Mouse (Mus musculus) adrenal gland, postnatal 10 days (tissue): ENCODE results near the gene Pcdh18. TPM values are rescaled to one million over a fixed set of nuclear protein-coding genes. Genes with fewer than 3 reads are reported as not detected.

ENCODE experiments used
- DNase-seq: peaks from one replicate; pipeline ENCODE4 v3.0.0; 2021; ENCODE audit warnings: mixed read lengths
- long read RNA-seq, 2 experiments: library from polyadenylated mRNA; stranded (forward); transcript quantifications; one replicate each; pipeline ENCODE4 v2.0.0; 2021
- total RNA-seq, 2 experiments: library from RNA; stranded (reverse); gene quantifications; 2 replicates each; pipeline ENCODE4 v1.2.3; 2021

Pcdh18 gene
- 10 to 100 TPM; 10.7 to 12.9 TPM for total RNA-seq
- long read RNA-seq, experiment 1, full-length matches to known transcripts: 1 of 3 reads
- long read RNA-seq, experiment 1, partial matches to known transcripts: 0 of 3 reads
- long read RNA-seq, experiment 1, other reads (novel, unspliced or antisense): 2 of 3 reads
- long read RNA-seq, experiment 2, full-length matches to known transcripts: 1 of 1 reads
- long read RNA-seq, experiment 2, partial matches to known transcripts: 0 of 1 reads
- long read RNA-seq, experiment 2, other reads (novel, unspliced or antisense): 0 of 1 reads

DNA sequence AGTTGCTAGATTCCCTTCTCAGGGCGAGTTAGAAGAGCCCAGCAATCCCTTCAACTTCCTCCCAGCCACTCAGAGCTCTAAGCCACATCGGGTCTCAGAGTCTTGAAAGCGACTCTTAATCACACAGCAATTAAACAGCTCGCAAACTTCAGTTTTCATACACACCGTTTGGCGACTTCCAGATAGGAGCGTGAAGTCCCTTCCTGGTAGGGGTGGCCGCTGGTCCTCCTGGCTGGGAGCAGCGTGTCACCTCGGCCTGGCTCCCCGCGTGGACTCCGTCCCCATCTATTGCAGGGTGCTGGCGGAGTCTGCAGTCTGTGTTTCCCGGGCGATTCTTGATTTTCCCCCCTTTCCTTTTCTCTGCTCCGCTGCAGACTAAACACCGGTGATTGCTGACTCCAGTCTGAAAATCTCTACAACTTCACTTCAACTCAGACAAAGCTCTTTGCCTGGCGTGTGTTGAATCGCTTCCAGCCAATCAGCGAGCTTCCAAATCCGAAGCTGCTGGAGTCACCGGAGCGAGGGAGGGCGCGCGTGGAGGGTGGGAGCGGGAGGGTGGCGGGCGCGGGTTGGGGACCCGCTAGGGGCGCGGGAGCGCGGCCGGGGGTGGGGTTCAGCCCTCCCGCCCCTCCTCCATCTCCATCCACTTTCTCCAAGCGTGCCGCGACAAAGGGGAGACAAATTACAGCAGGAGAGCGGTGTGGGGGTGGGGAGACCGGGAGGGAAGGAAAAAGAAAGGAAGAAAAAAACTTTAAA is at the start of gene Pcdh18:
Pcdh18 (minus strand) TSS at position 456 of the 756 bp plus-strand sequence.
- DNase-seq: peak; percentile 87

DNA sequence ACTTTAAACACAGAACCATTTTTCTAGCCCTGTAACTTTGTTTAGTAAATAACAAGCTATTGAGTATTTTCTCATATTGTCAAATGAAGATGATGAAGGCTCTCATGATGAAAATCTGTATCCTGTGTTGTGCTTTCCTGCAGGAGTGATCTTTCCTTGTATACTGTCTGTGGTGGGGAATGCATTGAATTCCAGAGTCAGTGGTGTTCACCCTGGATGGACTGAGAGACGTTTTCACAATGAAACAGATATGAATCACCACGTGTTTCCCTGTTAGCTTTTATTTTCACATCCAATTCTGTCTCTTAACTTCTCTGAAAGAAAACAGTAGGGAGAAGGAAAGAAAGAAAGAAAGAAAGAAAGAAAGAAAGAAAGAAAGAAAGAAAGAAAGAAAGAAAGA is 49.7 kb upstream of the Pcdh18 start:
- DNase-seq: no peak

DNA sequence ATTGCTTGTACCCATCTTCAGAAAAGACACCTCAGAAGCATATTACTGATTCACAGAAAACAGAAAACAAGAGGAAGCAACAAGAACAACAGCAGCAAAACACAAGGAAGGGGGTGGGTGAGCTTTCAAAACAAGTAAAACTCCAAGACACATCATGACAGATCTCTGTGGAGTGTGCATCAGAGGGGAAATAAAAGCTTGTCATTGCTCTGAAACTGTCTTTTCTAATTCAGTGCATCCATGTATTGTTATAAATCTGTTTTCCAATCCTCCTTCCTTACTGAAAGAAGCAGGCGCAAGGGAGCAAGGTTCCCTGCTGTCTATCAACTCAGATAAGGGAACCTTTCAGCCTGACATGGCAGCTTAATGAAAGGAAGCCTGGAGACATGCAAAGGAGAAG is 48.4 kb upstream of the Pcdh18 start:
- DNase-seq: no peak

DNA sequence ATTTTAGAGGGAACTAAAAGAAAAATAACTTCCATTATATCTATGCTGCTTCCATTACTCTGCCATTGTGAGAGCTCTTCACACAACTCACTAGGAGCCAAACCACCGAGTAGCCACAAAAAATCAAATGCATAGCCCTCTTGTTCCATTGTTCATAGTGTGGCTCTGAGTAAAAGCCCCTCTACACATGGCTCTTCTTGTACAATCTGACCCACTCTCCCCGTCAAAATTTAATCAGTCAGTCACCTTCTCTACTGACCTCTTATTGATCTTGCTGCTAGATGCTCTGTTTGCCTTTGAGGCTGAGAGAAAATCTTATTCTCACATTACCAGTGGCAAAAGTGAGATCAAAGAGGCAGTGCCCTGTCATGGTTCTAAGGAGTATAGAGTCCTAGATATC is 31.2 kb upstream of the Pcdh18 start:
- DNase-seq: no peak

DNA sequence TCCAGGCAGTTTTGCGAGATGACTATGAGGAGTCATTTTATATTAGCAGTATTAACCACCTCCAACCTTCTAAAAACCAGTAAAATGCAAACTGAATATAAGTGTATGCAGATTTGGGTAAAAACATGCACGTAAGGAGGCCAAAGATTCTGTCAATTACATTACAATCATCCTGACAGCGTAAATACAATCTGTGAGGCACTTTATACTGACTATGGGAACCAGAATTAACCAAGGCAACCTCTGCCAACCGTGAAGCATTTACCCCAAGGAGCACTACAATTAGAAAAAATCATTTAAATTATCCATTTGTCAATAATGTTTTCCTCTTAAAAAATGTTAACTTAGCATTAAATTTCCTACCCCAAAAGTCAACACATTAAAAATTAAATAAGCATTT is 30.6 kb upstream of the Pcdh18 start:
- no peak for DNase-seq

DNA sequence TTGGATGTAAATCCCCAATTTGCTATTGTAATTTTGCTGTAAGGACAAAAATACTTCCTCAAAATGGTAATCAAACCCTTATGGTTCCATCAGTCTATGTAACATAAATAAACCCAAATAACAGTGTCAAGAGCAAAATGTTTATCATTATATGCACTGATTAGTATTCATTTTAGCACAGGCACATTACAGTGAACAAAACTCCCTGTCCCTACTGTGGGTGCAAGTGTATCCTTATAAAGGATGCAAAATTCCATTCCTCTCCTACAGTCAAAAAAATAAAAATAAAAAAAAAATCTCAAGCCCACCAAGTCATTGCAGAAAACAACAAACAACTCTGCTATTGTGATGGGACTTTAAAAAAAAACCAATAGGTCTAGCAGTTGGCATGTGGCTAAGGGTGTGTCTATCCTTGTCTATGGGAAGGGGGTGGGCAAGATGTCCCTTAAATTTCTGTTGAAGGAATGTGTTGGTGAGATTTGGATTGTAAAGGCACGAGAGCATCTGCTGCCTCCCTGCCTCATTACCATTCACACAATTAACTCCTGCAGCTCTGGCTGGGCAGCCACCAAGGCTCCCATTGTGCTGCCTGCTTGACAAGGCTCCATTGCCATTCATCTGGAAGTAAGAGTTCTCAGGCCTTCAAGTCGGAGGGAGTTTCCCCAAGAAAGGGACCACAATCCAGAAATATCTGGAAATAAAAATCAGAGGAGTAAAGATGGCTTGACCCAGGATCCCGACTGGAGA is 12.0 kb upstream of the Pcdh18 start:
- DNase-seq: no peak

DNA sequence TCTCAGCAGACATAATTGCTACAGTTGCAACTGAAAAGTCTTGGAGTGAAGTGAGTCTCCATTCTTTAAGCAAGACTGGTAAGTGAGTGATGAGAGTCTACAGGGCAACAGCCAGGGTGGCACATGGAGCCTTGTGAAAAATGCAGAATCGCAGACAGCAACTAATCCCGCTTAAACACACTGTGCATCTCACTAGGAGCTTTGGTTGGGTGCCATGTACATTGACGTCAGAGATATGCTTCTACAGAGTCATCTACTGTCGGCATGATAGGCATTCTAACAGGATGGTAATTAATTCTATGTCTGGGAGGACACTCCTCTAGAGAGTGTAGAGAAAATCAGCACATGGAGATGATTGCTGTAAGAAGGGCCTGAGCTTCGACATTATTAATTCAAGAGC is 5.6 kb upstream of the Pcdh18 start:
- DNase-seq: no peak

DNA sequence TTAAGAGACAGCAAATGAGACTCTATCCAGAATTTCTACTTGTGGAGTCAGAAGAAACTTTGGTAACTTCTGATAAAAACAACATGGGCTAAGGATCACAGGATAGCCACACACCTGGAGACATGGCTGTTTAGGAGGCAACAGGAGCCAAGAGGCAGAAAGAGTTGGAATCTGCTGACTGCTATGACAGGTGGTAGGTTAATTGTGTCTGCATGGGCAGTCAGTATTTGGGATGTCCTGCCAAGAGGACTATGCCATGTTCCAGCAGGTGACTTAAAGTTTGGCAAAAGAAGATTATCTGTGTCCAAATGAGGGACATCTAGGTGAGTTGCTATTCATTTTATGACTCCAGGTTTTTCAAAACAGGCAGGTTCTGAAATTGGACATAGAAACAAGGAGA is 4.8 kb upstream of the Pcdh18 start:
- DNase-seq: no peak

DNA sequence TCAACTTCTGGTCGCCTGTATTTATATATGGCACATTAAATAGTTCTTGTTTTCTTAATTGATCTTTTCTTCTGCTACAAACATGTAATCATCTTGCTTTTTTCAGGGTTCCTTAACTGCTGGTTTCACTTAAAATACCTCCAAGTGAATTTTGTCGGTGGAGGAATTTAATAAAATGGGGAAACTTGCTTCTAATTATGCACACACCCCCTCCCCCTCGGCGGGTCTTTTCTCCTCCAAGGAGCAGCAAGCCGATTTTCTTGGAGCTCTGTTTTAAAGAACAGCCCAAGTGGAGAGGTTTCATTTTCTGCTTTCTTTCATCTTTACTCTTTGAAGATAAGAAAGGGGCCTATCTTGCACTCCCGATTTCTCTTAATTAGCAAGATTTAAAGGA is 498 bp upstream of the Pcdh18 start:
- DNase-seq: peak; percentile 13

DNA sequence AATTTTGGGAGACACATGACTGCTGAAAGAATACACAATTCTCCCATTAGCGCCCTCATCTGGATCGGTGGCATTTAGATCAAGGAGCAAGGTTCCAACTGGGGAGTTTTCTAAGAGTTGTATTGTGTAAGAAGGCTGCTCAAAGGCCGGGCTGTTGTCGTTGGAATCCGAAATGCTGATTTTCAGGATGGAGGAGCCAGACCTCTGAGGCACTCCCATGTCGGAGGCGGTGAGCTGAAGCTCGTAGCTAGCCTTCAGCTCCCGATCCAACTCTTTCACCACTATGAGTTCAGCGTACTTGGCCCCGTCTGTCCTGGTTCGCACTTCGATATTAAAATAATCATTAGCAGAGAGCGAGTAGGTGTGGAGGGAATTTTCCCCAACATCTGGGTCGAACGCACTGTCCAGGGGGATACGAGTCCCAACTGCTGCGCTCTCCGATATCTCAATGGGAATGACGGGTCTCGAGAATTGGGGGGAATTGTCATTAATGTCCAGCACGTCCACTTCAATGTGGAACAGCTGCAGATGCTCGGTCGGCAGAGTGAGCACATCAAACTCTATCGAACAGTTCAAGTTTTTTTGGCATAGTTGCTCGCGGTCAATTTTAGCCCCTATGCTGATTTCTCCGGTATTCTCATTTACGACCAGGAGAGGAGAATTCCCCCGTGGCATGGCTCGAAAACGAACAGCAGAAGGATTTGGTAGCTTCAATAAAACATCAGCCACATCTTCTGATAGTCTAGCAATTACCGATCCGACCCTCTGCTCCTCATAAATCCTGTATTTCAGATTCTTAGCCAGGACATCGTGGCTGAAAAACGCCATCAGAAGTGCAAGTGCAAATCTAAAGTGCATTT is 909 bp downstream of the Pcdh18 start:
- peak; percentile 36 for DNase-seq

DNA sequence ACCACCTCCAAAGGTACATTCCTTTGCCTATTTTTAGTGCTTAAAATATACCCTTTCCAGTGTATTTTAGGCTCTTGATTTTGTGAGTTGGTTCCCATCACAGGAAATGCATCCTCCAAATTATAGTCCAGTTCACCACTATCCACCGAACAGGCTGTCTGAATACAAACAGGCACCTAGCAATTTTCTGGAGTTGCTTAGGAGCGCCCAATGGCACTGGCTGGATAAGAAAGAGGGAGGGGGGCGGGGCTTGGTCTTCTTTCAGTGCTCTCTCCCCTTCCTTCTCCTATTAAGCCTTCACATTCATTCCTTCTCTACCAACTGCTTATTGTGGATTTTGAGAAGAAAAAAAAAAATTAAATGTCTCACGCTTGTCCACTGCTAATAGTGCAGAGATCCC is 4.4 kb downstream of the Pcdh18 start:
- DNase-seq: no peak

DNA sequence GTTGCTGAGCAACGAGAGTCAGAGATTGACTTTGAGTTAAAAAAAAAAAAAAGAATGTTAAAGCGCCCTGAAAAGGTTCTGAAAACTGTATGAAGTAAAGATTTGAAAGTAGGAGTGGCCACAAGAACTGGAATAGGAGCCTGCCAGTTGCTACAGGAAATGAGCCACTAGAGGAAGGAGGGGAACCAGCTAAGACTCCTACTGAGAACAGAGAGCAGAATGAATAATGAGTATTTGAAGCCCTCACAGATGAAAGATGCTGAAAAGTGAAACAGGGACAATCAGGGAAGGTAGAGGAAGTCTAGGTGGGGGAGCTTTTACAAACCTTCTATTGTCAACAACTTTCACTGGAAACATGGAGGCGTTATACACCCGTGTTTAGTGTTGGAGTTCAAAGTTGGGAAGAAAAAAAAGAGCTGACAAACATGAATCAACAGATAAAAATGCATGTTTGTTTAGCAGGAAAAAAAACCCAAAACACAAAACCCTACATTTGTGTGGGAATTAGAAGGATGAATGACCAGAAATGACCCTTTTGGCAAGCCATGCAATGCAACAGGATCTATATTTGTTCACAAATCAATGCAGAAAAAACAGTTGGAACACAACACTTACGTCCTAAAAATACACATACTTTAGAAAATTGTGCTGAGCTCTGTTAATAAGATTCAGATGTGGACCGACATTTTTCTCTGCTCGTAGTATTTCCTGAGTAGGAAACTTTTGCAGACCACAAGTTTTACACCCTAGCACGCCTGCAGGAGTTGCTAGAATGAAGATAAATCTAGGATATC is 7.4 kb downstream of the Pcdh18 start:
- DNase-seq: no peak

DNA sequence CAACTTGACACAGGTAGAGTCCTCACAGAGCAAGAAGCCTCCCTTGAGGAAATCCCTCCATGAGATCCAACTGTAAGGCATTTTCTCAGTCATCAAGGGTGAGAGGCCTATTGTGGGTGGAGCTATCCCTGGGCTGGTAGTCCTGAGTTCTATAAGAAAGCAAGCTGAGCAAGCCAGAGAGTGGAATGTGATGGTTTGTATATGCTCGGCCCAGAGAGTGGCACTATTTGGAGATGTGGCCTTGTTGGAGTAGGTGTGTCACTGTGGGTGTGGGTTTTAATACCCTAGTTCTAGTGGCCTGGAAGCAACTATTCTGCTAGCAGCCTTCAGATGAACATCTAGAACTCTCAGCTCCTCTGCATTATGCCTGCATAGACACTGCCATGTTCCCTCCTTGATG is 9.1 kb downstream of the Pcdh18 start:
- DNase-seq: no peak

DNA sequence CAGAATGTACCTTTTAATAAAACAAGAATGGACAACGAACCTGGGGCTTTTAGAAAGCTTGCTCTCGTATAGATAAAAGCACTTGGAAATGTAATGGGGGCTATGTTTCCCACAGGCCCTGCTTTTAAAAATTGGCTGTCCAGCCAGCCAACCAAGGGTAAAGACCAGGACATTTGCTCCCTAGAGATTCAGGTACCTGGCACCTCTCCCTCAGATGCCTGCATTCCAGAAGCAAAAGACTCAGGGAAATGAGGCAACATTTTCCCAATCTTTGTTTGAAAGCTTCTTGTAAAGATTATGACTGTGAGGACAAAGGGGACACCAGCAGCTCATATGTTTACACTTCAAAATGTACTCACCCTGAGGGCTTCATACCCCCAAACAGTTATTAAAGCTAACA is 18.1 kb downstream of the Pcdh18 start:
- no peak for DNase-seq

DNA sequence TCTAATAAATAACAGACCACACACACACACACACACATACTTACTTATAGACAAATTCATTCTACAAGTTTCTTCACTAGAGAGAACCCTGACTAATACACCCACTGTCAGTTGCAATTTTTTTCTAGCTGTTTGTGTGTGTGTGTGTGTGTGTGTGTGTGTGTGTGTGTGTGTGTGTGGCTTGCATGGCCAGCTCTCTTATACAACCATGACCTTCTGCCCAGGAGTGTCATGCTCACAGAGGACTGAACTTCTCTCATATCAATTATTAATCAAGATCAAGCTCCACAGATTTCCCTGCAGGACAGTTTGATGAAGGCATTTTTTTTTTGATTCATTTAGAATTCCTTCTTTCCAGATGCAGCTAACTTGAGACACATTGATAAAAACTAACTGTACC is 18.6 kb downstream of the Pcdh18 start:
- no peak for DNase-seq

DNA sequence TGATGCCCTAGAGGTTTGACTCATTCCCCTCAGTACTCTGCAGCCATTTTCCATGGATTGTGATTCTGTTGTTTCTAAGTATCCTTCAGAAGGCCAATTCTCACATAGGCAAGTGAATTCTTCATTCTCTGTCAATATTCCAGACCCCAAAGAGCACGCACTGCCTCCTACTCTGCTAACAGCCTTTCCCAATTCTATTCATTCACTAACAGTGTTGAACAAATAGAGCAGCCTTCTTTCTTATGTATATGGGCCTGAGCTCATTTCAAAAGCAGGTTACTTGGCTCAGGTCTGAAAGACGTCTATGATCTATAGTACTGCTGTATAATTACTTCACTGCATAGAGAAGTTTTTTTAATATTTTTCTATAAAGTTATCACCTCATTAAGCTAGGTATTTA is 50.6 kb downstream of the Pcdh18 start:
- no peak for DNase-seq

DNA sequence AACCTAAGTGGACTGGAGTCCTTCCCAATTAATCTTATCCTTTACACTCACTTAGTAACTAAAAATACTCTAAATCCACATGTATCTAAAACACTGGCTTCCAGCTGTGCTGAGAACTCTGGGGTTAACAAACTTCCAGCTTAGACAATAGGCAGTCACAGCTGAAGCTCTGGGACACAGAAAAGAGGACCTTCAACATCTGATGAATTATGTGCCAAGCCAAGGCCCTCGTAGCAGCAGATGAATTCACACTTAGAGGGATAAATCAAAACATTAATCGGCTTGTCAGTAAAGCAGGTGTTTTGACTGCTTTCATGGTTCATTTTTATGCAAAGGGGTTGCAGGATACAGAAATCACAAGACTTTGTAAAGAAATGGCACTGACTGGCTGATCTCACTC is 57.2 kb downstream of the Pcdh18 start:
- no peak for DNase-seq
